Mouse (Mus musculus) T-cell, adult 66 days (primary cell): Measurements from ENCODE around the gene Slc35f4. TPM values are rescaled to one million over a fixed set of nuclear protein-coding genes. Genes with fewer than 3 reads are reported as not detected.

Source experiments
- total RNA-seq, 2 experiments: library from RNA; stranded (reverse); gene quantifications; 3 replicates in 1 of 2; 4 replicates in 1 of 2; pipeline ENCODE4 v1.2.4; 2023

Slc35f4 gene
- not detected for total RNA-seq

GRCm38 (mm10) chr14:49525931-49526291 is at the start of gene Slc35f4:
Gene Slc35f4, minus strand, starts transcription at chr14:49526046.

